Mouse (Mus musculus) liver, adult 2 months (tissue): ENCODE results near the gene Wrap53. TPM values are rescaled to one million over a fixed set of nuclear protein-coding genes. Genes with fewer than 3 reads are reported as not detected.

Source experiments
- DNase-seq: peaks from one replicate; pipeline ENCODE4 v3.0.0-alpha.2; 2011; ENCODE audit warnings: low read depth, low spot score; ENCODE audit errors: extremely low read depth
- H3K27ac ChIP-seq: fragments of 200-500 bp; replicated peaks from 2 replicates; pipeline ENCODE4 v1.5.1; 2012; ENCODE audit warnings: low read depth, mild to moderate bottlenecking, control low read depth, inconsistent platforms, low read length; ENCODE audit not compliant: insufficient read depth
- H3K27me3 ChIP-seq: fragments of 200-500 bp; 2 replicates; pipeline ENCODE4 v1.6.1; 2012; ENCODE audit warnings: mild to moderate bottlenecking, moderate library complexity, low read length, inconsistent platforms; ENCODE audit not compliant: control insufficient read depth, insufficient read depth
- H3K36me3 ChIP-seq: fragments of 200-500 bp; 2 replicates; pipeline ENCODE4 v1.6.1; 2012; ENCODE audit warnings: low read length, inconsistent platforms; ENCODE audit not compliant: control insufficient read depth, insufficient read depth
- H3K4me1 ChIP-seq: fragments of 200-500 bp; 2 replicates; pipeline ENCODE4 v1.6.1; 2011; ENCODE audit warnings: low read length; ENCODE audit not compliant: control insufficient read depth, insufficient read depth
- H3K4me3 ChIP-seq: fragments of 200-500 bp; 2 replicates; pipeline ENCODE4 v1.5.1; 2011; ENCODE audit warnings: low read depth, mild to moderate bottlenecking, control low read depth, low read length, moderate library complexity; ENCODE audit not compliant: insufficient read depth
- H3K79me2 ChIP-seq: fragments of 200-500 bp; 2 replicates; pipeline ENCODE4 v1.6.1; 2012; ENCODE audit warnings: inconsistent platforms, mild to moderate bottlenecking, low read length, moderate library complexity; ENCODE audit not compliant: control insufficient read depth, insufficient read depth
- H3K9ac ChIP-seq: fragments of 200-500 bp; 2 replicates; pipeline ENCODE4 v1.6.1; 2012; ENCODE audit warnings: low read depth, mild to moderate bottlenecking, control low read depth, inconsistent platforms, low read length
- CTCF ChIP-seq: fragments of 200-500 bp; IDR thresholded peaks from 2 replicates; pipeline ENCODE4 v1.5.1; 2011; ENCODE audit warnings: low read depth, low read length, control low read depth
- POLR2A ChIP-seq: fragments of 200-500 bp; IDR thresholded peaks from 2 replicates; pipeline ENCODE4 v1.6.1; 2011; ENCODE audit warnings: low read length, control low read depth; ENCODE audit not compliant: insufficient read depth; ENCODE audit errors: extremely low read depth
- WGBS: fragments of 180-500 bp; shearing (Covaris S2); methylation state at CpG from one replicate; pipeline ENCODE4 v1.1.7; 2018; 5-methylcytosine and 5-hydroxymethylcytosine counted together
- polyA plus RNA-seq: library from polyadenylated mRNA; depleted of rRNA; stranded (reverse); fragments of >200 nt; gene quantifications from 2 replicates; pipeline ENCODE4 v1.2.3, GENCODE M21; 2012; rRNA removed
- total RNA-seq: library from RNA; depleted of rRNA; stranded (reverse); fragments of >200 nt; gene quantifications from 2 replicates; pipeline ENCODE4 v1.2.3, GENCODE M21; 2014; rRNA removed

Gene Wrap53
- total and polyA plus RNA-seq, 2 experiments = 5.6 to 11.2 TPM

GRCm38 (mm10) chr11:69516151-69516640 is 63.9 kb downstream of the Wrap53 start:
- Histone ChIP-seq H3K79me2 (no peaks in the 10 kb centered on the region), H3K4me3 (no peak overlapping the region), H3K9ac (no peak overlapping the region), H3K27me3 (no peaks in the 10 kb centered on the region), H3K4me1 (no peaks in the 10 kb centered on the region), H3K27ac (no peak overlapping the region), H3K36me3 (no peaks in the 10 kb centered on the region)
- WGBS = 62% methylated on average over 15 of the region's 15 CpGs
- TF ChIP-seq CTCF (no peak), POLR2A (no peak)
- no peak for DNase-seq

GRCm38 (mm10) chr11:69513840-69514239 is 66.2 kb downstream of the Wrap53 start:
- no peak overlapping the region for H3K9ac ChIP-seq
- H3K27me3 ChIP-seq = no peaks in the 10 kb centered on the region
- TF ChIP-seq CTCF (peak; percentile 65), POLR2A (no peak)
- no peaks in the 10 kb centered on the region for H3K36me3 ChIP-seq
- peak; percentile 50 for DNase-seq
- H3K27ac ChIP-seq = no peak overlapping the region
- no peaks in the 10 kb centered on the region for H3K4me1 ChIP-seq
- H3K79me2 ChIP-seq = no peaks in the 10 kb centered on the region
- H3K4me3 ChIP-seq = no peak overlapping the region
- WGBS = 7% methylated on average over 6 of the region's 6 CpGs

Other genes with a start within 250 kb of the Wrap53 start
- gene Rnf227, start 239.8 kb downstream of the Wrap53 start, total RNA-seq = 0.55 and 0.67 TPM in 2 replicates
- 0.35 and 0.41 TPM in 2 replicates for gene Rnf227, start 239.8 kb downstream of the Wrap53 start, polyA plus RNA-seq
- 45.2 and 57.5 TPM in 2 replicates for gene Chd3, start 210.8 kb downstream of the Wrap53 start, total RNA-seq
- 55.2 and 80.2 TPM in 2 replicates for gene Chd3, start 210.8 kb downstream of the Wrap53 start, polyA plus RNA-seq
- gene Naa38, start 184.8 kb downstream of the Wrap53 start, total RNA-seq = 86.6 and 91.5 TPM in 2 replicates
- 133 and 150 TPM in 2 replicates for gene Naa38, start 184.8 kb downstream of the Wrap53 start, polyA plus RNA-seq
- 33.9 and 40.7 TPM in 2 replicates for gene Cyb5d1, start 184.6 kb downstream of the Wrap53 start, total RNA-seq
- 21.1 and 22.1 TPM in 2 replicates for gene Cyb5d1, start 184.6 kb downstream of the Wrap53 start, polyA plus RNA-seq
- gene Tmem88, start 182.0 kb downstream of the Wrap53 start, total RNA-seq = 1.3 and 1.7 TPM in 2 replicates
- 6.7 and 8.5 TPM in 2 replicates for gene Tmem88, start 182.0 kb downstream of the Wrap53 start, polyA plus RNA-seq
- 1.6 and 2.3 TPM in 2 replicates for gene Kdm6b, start 166.6 kb downstream of the Wrap53 start, total RNA-seq
- 4.2 and 4.6 TPM in 2 replicates for gene Kdm6b, start 166.6 kb downstream of the Wrap53 start, polyA plus RNA-seq
- under 0.01 and 0.09 TPM in 2 replicates for gene Dnah2, start 31.1 kb downstream of the Wrap53 start, total RNA-seq
- gene Dnah2, start 31.1 kb downstream of the Wrap53 start, polyA plus RNA-seq = 0.02 TPM in 2 replicates
- gene Efnb3, start 20.1 kb downstream of the Wrap53 start, total RNA-seq = under 0.01 TPM in 1 of 2 replicates, not detected in the other
- gene Efnb3, start 20.1 kb downstream of the Wrap53 start, polyA plus RNA-seq = 0.11 and 0.17 TPM in 2 replicates
- gene Trp53, start 104 bp upstream of the Wrap53 start, total RNA-seq = 3.7 and 6.2 TPM in 2 replicates
- gene Trp53, start 104 bp upstream of the Wrap53 start, polyA plus RNA-seq = 23.5 and 35.4 TPM in 2 replicates
- 0.18 and 0.20 TPM in 2 replicates for gene Atp1b2, start 25.7 kb upstream of the Wrap53 start, total RNA-seq
- gene Atp1b2, start 25.7 kb upstream of the Wrap53 start, polyA plus RNA-seq = 0.40 and 0.46 TPM in 2 replicates
- not detected in 2 replicates for gene Shbg, start 37.6 kb upstream of the Wrap53 start, total RNA-seq
- gene Shbg, start 37.6 kb upstream of the Wrap53 start, polyA plus RNA-seq = 0.18 TPM in 1 of 2 replicates, not detected in the other
- gene Sat2, start 41.8 kb upstream of the Wrap53 start, total RNA-seq = 12.3 and 19.4 TPM in 2 replicates
- 10.8 and 12.8 TPM in 2 replicates for gene Sat2, start 41.8 kb upstream of the Wrap53 start, polyA plus RNA-seq
- 18.1 and 19.9 TPM in 2 replicates for gene Fxr2, start 52.7 kb upstream of the Wrap53 start, total RNA-seq
- 24.2 and 33.9 TPM in 2 replicates for gene Fxr2, start 52.7 kb upstream of the Wrap53 start, polyA plus RNA-seq
- not detected in 2 replicates for gene Sox15, start 75.1 kb upstream of the Wrap53 start, total RNA-seq
- 0.21 TPM in 1 of 2 replicates, not detected in the other for gene Sox15, start 75.1 kb upstream of the Wrap53 start, polyA plus RNA-seq
- gene Mpdu1, start 82.4 kb upstream of the Wrap53 start, total RNA-seq = 49.9 and 53.5 TPM in 2 replicates
- 100 and 115 TPM in 2 replicates for gene Mpdu1, start 82.4 kb upstream of the Wrap53 start, polyA plus RNA-seq
- gene Cd68, start 85.9 kb upstream of the Wrap53 start, total RNA-seq = 4.5 and 6.0 TPM in 2 replicates
- 6.1 and 14.8 TPM in 2 replicates for gene Cd68, start 85.9 kb upstream of the Wrap53 start, polyA plus RNA-seq
- gene Eif4a1, start 92.2 kb upstream of the Wrap53 start, total RNA-seq = 370 and 386 TPM in 2 replicates
- gene Eif4a1, start 92.2 kb upstream of the Wrap53 start, polyA plus RNA-seq = 184 and 221 TPM in 2 replicates
- 26.2 and 31.9 TPM in 2 replicates for gene Senp3, start 101.8 kb upstream of the Wrap53 start, total RNA-seq
- 17.5 and 25.8 TPM in 2 replicates for gene Senp3, start 101.8 kb upstream of the Wrap53 start, polyA plus RNA-seq
- gene Tnfsf13, start 105.5 kb upstream of the Wrap53 start, total RNA-seq = 1.0 and 1.4 TPM in 2 replicates
- gene Tnfsf13, start 105.5 kb upstream of the Wrap53 start, polyA plus RNA-seq = 0.58 and 1.1 TPM in 2 replicates
- 2.6 and 3.0 TPM in 2 replicates for gene Tnfsf12, start 115.6 kb upstream of the Wrap53 start, total RNA-seq
- gene Tnfsf12, start 115.6 kb upstream of the Wrap53 start, polyA plus RNA-seq = 9.5 and 18.0 TPM in 2 replicates
- gene Tnfsfm13, start 115.8 kb upstream of the Wrap53 start, total RNA-seq = 2.5 and 3.4 TPM in 2 replicates
- gene Tnfsfm13, start 115.8 kb upstream of the Wrap53 start, polyA plus RNA-seq = 2.6 and 3.6 TPM in 2 replicates
- gene Polr2a, start 178.4 kb upstream of the Wrap53 start, total RNA-seq = 10.0 and 12.6 TPM in 2 replicates
- 9.9 and 10.6 TPM in 2 replicates for gene Polr2a, start 178.4 kb upstream of the Wrap53 start, polyA plus RNA-seq
- not detected in 2 replicates for gene Slc35g3, start 181.7 kb upstream of the Wrap53 start, total RNA-seq
- gene Slc35g3, start 181.7 kb upstream of the Wrap53 start, polyA plus RNA-seq = not detected in 2 replicates
- 2.6 and 4.4 TPM in 2 replicates for gene Zbtb4, start 185.7 kb upstream of the Wrap53 start, total RNA-seq
- 8.2 and 9.7 TPM in 2 replicates for gene Zbtb4, start 185.7 kb upstream of the Wrap53 start, polyA plus RNA-seq
- 0.46 and 0.54 TPM in 2 replicates for gene Chrnb1, start 215.7 kb upstream of the Wrap53 start, total RNA-seq
- gene Chrnb1, start 215.7 kb upstream of the Wrap53 start, polyA plus RNA-seq = 0.28 and 0.35 TPM in 2 replicates
- gene Fgf11, start 221.6 kb upstream of the Wrap53 start, total RNA-seq = 0.18 and 0.20 TPM in 2 replicates
- gene Fgf11, start 221.6 kb upstream of the Wrap53 start, polyA plus RNA-seq = 0.33 and 0.34 TPM in 2 replicates
- 2.3 and 2.4 TPM in 2 replicates for gene Tmem102, start 225.4 kb upstream of the Wrap53 start, total RNA-seq
- gene Tmem102, start 225.4 kb upstream of the Wrap53 start, polyA plus RNA-seq = 13.5 and 15.7 TPM in 2 replicates
- gene Gm39566, start 235.0 kb upstream of the Wrap53 start, total RNA-seq = not detected in 2 replicates
- gene Gm39566, start 235.0 kb upstream of the Wrap53 start, polyA plus RNA-seq = not detected in 2 replicates
- gene Spem2, start 238.2 kb upstream of the Wrap53 start, total RNA-seq = not detected in 2 replicates
- not detected in 2 replicates for gene Spem2, start 238.2 kb upstream of the Wrap53 start, polyA plus RNA-seq
- not detected in 2 replicates for gene Spem1, start 241.9 kb upstream of the Wrap53 start, total RNA-seq
- 0.09 TPM in 1 of 2 replicates, not detected in the other for gene Spem1, start 241.9 kb upstream of the Wrap53 start, polyA plus RNA-seq